Mouse (Mus musculus): ENCODE results near the gene Vsx1. TPM values are rescaled to one million over a fixed set of nuclear protein-coding genes. Genes with fewer than 3 reads are reported as not detected.

Gene Vsx1
- polyA plus RNA-seq, 1 experiment from 2014 or later, result not detected

- peak; percentile 81 for DNase-seq (ENCODE audit: low spot score)
- Histone ChIP-seq H3K9ac (ENCODE audit: low read length) (no peak overlapping the region), H3K4me1 (replicated peaks; ENCODE audit: control insufficient read depth, insufficient read depth) (no peaks in the 10 kb centered on the region), H3K27ac (replicated peaks) (no peak overlapping the region), H3K27me3 (ENCODE audit: control insufficient read depth, insufficient read depth, low read length) (no peaks in the 10 kb centered on the region), H3K36me3 (ENCODE audit: control insufficient read depth, insufficient read depth, low read length) (no peaks in the 10 kb centered on the region), H3K4me3 (ENCODE audit: low read depth, low read length) (no peak overlapping the region), H3K9me3 (ENCODE audit: control insufficient read depth, low read length) (no peaks in the 10 kb centered on the region), H3K4me2 (replicated peaks; ENCODE audit: low read depth) (no peak overlapping the region)
- TF ChIP-seq EP300 (optimal IDR thresholded peaks at IDR 0.05) (no peak), CTCF (IDR thresholded peaks at IDR 0.05; ENCODE audit: low read depth) (peak; percentile 93)
- WGBS, result 0% methylated on average over 3 of the region's 3 CpGs
- no peak for ATAC-seq (ENCODE audit: low FRiP score, low TSS enrichment)
These were observed 10.8 kb downstream of the Vsx1 start for GRCm38 (mm10) chr2:150678392-150678791.

GRCm38 (mm10) chr2:150675525-150675924 lies 13.6 kb downstream of the Vsx1 start:
- H3K36me3 ChIP-seq (ENCODE audit: control insufficient read depth, insufficient read depth, low read length), result no peaks in the 10 kb centered on the region
- TF ChIP-seq CTCF (IDR thresholded peaks at IDR 0.05; ENCODE audit: low read depth) (peak; percentile 35), EP300 (optimal IDR thresholded peaks at IDR 0.05) (no peak)
- H3K27me3 ChIP-seq (ENCODE audit: control insufficient read depth, insufficient read depth, low read length), result no peaks in the 10 kb centered on the region
- 21% methylated on average over 1 of the region's 1 CpGs for WGBS
- H3K4me3 ChIP-seq (ENCODE audit: low read depth, low read length), result no peak overlapping the region
- no peak overlapping the region for H3K27ac ChIP-seq (replicated peaks)
- H3K4me1 ChIP-seq (replicated peaks; ENCODE audit: control insufficient read depth, insufficient read depth), result no peaks in the 10 kb centered on the region
- H3K9me3 ChIP-seq (ENCODE audit: control insufficient read depth, low read length), result no peaks in the 10 kb centered on the region
- no peak for ATAC-seq (ENCODE audit: low FRiP score, low TSS enrichment)
- no peak overlapping the region for H3K4me2 ChIP-seq (replicated peaks; ENCODE audit: low read depth)
- DNase-seq (ENCODE audit: low spot score), result no peak
- H3K9ac ChIP-seq (ENCODE audit: low read length), result no peak overlapping the region

GRCm38 (mm10) chr2:150674900-150675299 lies 14.3 kb downstream of the Vsx1 start:
- H3K9ac ChIP-seq (ENCODE audit: low read length), result no peak overlapping the region; the same call in 1 of the 2 replicates
- H3K27me3 ChIP-seq (ENCODE audit: control insufficient read depth, insufficient read depth, low read length), result no peaks in the 10 kb centered on the region
- ATAC-seq (ENCODE audit: low FRiP score, low TSS enrichment) (peak; percentile 49), DNase-seq (ENCODE audit: low spot score) (peak; percentile 71)
- no peaks in the 10 kb centered on the region for H3K9me3 ChIP-seq (ENCODE audit: control insufficient read depth, low read length)
- peaks cover under 1% of the 10 kb centered on the region; the same call in 1 of the 2 replicates for H3K4me1 ChIP-seq (replicated peaks; ENCODE audit: control insufficient read depth, insufficient read depth)
- H3K4me2 ChIP-seq (replicated peaks; ENCODE audit: low read depth), result no peak overlapping the region
- H3K4me3 ChIP-seq (ENCODE audit: low read depth, low read length), result no peak overlapping the region
- H3K36me3 ChIP-seq (ENCODE audit: control insufficient read depth, insufficient read depth, low read length), result no peaks in the 10 kb centered on the region
- 5% methylated on average over 2 of the region's 2 CpGs for WGBS
- H3K27ac ChIP-seq (replicated peaks), result no peak overlapping the region
- TF ChIP-seq EP300 (optimal IDR thresholded peaks at IDR 0.05) (no peak), CTCF (IDR thresholded peaks at IDR 0.05; ENCODE audit: low read depth) (peak; percentile 91)

GRCm38 (mm10) chr2:150673929-150674328 lies 15.2 kb downstream of the Vsx1 start:
- 77% methylated on average over 11 of the region's 11 CpGs for WGBS
- Histone ChIP-seq H3K9ac (ENCODE audit: low read length) (no peak overlapping the region), H3K9me3 (ENCODE audit: control insufficient read depth, low read length) (no peaks in the 10 kb centered on the region), H3K4me1 (replicated peaks; ENCODE audit: control insufficient read depth, insufficient read depth) (peaks cover 3% of the 10 kb centered on the region; the same call in 1 of the 2 replicates), H3K27me3 (ENCODE audit: control insufficient read depth, insufficient read depth, low read length) (no peaks in the 10 kb centered on the region), H3K4me2 (replicated peaks; ENCODE audit: low read depth) (no peak overlapping the region), H3K4me3 (ENCODE audit: low read depth, low read length) (no peak overlapping the region), H3K36me3 (ENCODE audit: control insufficient read depth, insufficient read depth, low read length) (no peaks in the 10 kb centered on the region), H3K27ac (replicated peaks) (no peak overlapping the region)
- TF ChIP-seq CTCF (IDR thresholded peaks at IDR 0.05; ENCODE audit: low read depth) (no peak), EP300 (optimal IDR thresholded peaks at IDR 0.05) (no peak)
- ATAC-seq (ENCODE audit: low FRiP score, low TSS enrichment) (no peak), DNase-seq (ENCODE audit: low spot score) (no peak)

- no peak for ATAC-seq (ENCODE audit: low FRiP score, low TSS enrichment)
- DNase-seq (ENCODE audit: low spot score), result no peak
- Histone ChIP-seq H3K4me3 (ENCODE audit: low read depth, low read length) (no peak overlapping the region), H3K36me3 (ENCODE audit: control insufficient read depth, insufficient read depth, low read length) (no peaks in the 10 kb centered on the region), H3K4me1 (replicated peaks; ENCODE audit: control insufficient read depth, insufficient read depth) (peaks cover 3% of the 10 kb centered on the region; the same call in 1 of the 2 replicates), H3K9ac (ENCODE audit: low read length) (no peak overlapping the region), H3K27me3 (ENCODE audit: control insufficient read depth, insufficient read depth, low read length) (no peaks in the 10 kb centered on the region), H3K4me2 (replicated peaks; ENCODE audit: low read depth) (no peak overlapping the region), H3K9me3 (ENCODE audit: control insufficient read depth, low read length) (no peaks in the 10 kb centered on the region), H3K27ac (replicated peaks) (no peak overlapping the region)
- TF ChIP-seq CTCF (IDR thresholded peaks at IDR 0.05; ENCODE audit: low read depth) (no peak), EP300 (optimal IDR thresholded peaks at IDR 0.05) (no peak)
- WGBS, result 72% methylated on average over 8 of the region's 8 CpGs
These were observed 17.4 kb downstream of the Vsx1 start for GRCm38 (mm10) chr2:150671609-150672290.

GRCm38 (mm10) chr2:150670926-150671325 lies 18.2 kb downstream of the Vsx1 start:
- no peak overlapping the region for H3K27ac ChIP-seq (replicated peaks)
- H3K9ac ChIP-seq (ENCODE audit: low read length), result no peak overlapping the region
- TF ChIP-seq EP300 (optimal IDR thresholded peaks at IDR 0.05) (no peak), CTCF (IDR thresholded peaks at IDR 0.05; ENCODE audit: low read depth) (no peak)
- 88% methylated on average over 1 of the region's 1 CpGs for WGBS
- no peaks in the 10 kb centered on the region for H3K9me3 ChIP-seq (ENCODE audit: control insufficient read depth, low read length)
- ATAC-seq (ENCODE audit: low FRiP score, low TSS enrichment) (no peak), DNase-seq (ENCODE audit: low spot score) (no peak)
- H3K27me3 ChIP-seq (ENCODE audit: control insufficient read depth, insufficient read depth, low read length), result no peaks in the 10 kb centered on the region
- no peaks in the 10 kb centered on the region for H3K36me3 ChIP-seq (ENCODE audit: control insufficient read depth, insufficient read depth, low read length)
- H3K4me3 ChIP-seq (ENCODE audit: low read depth, low read length), result no peak overlapping the region
- H3K4me1 ChIP-seq (replicated peaks; ENCODE audit: control insufficient read depth, insufficient read depth), result peaks cover 3% of the 10 kb centered on the region; the same call in 1 of the 2 replicates
- no peak overlapping the region for H3K4me2 ChIP-seq (replicated peaks; ENCODE audit: low read depth)
